Mouse (Mus musculus) ES-CJ7 (cell line): ENCODE results near the gene Opa1.

ENCODE experiments used
- DNase-seq: peaks from one replicate; pipeline ENCODE4 v3.0.0; 2011; ENCODE audit warnings: low read depth, low spot score

Gene Opa1

DNA sequence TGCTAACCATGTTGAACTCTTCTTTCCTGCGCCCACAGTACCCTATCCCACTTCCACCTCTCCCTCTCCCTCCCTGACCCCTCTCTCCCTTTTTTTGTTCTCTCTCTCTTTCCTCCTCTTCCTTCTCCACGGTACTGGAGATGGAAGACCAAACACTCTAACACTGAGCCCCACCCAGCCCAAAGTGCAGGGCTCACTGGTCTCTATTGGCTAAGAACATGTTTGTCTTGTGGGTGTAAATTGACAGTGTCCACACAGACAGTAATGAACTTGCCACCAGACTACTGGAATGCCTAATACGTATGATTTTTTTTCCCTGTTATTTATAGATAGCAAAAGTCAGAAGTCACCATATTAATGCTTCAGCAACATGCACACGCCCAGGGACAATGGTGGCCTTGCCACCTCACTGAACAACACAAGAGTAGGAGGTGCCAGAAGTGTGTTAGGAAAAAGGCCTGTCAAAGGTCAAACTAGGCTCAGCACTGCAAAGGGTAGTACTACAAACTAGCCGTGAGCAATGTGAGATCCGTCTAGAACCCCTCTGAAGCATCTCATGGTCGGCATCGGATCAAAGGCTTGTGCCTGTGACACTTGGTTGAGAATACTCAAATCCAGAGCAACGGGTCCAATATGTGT lies 77.2 kb downstream of the Opa1 start:
- no peak for DNase-seq

GRCm38 (mm10) chr16:29656901-29657300 lies 77.8 kb downstream of the Opa1 start:
- no peak for DNase-seq

DNA sequence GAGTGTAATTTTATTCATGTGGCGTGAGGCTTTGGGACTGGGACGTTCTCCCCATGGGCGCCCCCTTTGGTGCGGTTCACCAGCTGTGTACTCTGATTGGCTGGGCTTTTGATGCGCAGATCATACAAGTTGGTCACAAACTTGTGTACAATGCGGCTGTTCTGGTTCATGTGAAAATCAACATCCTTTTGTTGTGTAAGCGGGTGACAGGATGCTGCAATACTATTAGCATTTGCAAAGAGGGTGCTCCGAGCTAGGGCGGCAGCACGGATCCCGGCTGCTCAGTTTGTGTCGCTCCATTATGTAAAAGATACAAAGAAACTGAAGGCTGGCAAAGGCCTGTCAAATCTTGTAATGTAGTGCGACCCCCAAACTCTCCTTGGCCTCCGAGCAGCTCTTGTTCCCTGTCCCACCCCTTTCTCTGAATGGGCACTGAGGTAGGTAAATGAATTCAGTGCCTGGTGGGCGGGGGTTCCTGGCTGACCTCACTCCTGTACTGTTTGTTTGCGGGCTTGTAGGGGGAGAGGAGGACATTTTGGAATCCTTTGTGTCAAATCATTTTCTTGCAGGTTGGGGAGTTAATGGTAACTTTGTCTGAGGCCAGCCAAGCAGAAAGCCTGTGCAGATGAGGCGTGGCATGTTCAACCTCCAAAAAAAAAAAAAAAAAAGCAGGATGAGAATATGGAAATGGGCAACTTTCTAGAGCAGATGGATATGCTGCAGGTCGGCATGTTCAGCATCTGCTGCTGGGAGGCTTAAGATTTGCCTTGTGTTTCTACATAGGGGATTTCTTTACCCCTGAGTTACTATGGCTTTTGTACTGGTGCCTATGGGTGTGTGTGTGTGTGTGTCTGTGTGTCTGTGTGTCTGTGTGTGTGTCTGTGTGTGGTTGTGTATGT lies 78.8 kb downstream of the Opa1 start:
- DNase-seq: peak; percentile 91

- DNase-seq: no peak
Measured at GRCm38 (mm10) chr16:29659101-29659810, 80.1 kb downstream of the Opa1 start.

GRCm38 (mm10) chr16:29663042-29663758 lies 84.1 kb downstream of the Opa1 start:
- no peak for DNase-seq

GRCm38 (mm10) chr16:29664392-29664791 lies 85.3 kb downstream of the Opa1 start:
- DNase-seq: peak; percentile 60

DNA sequence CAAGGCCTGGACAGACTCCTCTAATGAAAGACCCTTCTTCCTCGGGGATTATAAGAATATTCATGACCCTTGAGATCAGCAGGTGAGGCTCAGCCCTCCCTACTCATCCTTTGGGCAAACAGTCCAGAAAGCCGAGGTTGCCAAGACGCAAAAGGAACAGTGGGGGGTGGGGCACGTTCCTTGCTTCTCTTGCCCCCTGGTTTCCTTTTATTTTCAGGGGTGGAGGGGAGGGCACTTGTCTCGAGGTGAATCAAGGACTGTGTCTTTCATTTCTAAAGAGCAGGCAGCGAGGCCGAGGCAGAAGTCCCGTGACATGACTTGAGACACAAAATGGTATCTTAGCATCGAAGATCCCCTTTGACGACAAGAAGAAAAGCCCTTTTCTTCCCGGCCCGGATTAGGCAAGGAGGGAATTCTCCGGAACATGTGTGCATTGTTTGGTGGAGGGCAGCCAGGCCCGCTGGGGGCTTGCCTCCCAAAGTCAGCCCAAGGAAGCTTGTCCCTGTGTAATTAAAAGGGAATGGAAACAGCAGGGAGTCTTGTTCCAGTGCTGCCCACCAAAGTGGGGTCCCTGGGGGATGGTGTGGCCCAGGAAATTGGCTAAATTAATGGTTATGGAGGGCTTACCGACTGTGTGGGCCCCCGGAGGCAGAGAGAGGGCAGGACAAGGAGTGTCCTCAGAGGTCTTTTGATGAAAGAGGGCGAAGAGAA lies 88.0 kb downstream of the Opa1 start:
- no peak for DNase-seq

DNA sequence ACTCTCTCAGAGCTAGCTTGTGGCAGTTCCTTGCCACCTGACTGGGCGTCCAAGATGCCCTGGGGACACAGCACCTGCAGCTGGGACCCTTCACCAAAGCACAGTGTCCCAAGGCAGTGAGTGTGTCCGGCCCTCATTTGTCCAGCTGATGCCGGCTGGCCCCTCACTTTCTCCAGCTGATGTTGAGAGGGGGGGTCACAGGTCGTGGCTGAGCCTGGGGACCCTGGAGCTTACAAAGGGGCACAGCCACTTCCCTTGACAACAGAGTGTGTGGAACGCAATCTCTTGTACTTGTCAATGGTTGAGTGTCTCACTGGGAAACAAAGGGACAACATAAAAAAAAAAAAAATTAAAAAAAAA lies 88.5 kb downstream of the Opa1 start:
- DNase-seq: no peak

GRCm38 (mm10) chr16:29668451-29668850 lies 89.3 kb downstream of the Opa1 start:
- DNase-seq: no peak

DNA sequence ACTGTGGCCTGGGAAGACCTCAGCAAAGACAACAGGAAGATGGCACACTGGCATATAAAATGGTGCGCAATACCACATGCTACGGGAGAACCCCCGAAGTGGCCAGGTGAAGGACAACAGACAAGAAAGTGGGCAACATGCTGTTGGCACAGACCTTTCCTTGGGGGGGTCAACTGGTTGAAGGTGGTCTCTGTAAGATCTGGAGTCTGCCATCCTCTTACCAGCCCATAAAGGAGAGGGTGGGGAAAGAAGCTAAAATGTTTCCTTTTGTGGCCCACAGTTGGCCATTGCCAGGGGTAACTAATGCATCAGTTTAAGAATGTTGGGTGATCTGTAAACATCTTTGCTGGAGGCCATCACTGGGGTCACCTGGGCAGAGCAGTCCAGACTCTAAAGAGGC lies 91.7 kb downstream of the Opa1 start:
- no peak for DNase-seq

DNA sequence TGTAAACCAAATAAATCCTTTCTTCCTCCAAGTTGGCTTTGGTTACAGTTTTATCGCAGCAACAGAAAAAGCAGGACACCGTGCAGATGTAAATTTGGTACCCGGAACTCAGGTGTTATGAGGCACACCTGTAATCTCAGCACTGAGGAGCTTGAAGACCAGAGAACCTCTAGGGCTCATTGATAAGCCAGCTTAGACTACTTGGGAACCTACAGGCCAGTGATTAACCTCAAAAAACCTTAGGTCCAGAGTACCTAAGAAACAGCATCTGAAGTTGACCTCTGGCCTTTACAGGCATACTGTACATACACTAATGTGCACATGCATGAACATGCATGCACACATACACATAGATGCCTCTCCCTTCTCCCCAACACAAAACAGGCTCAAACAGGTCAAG lies 94.1 kb downstream of the Opa1 start:
- DNase-seq: no peak

- DNase-seq: no peak
Measured at GRCm38 (mm10) chr16:29679607-29680006, 100.5 kb downstream of the Opa1 start.

DNA sequence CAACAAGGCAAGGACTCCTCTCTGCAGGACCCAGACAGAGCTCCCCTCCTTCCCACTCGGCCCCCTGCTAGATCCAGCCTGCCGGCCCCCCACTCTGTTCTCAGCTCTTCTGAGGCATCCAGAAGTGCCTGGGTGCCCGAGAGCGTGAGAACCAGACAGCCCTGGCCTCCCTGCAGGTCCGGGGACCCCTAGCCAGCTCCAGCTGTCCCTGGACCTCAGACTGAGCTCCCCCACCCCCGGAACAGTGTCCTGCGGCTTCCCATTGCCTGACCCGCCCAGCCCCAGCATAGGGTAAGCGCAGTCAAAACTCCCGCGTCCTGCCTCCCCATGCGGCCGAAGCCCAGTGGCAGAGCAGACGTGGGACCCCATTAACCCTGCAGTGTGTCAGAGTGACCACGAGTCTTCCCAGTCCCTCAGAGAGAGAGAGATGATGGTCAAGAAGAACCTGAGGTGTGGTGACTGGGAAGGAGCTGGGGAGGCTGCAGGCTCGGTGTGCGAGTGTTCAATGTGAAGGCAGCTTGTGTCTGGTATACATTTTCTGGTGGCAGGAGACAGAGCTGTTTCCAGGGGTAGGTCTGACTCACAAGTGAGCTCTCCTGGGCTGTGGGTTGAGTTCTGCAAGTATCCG lies 101.5 kb downstream of the Opa1 start:
- no peak for DNase-seq

DNA sequence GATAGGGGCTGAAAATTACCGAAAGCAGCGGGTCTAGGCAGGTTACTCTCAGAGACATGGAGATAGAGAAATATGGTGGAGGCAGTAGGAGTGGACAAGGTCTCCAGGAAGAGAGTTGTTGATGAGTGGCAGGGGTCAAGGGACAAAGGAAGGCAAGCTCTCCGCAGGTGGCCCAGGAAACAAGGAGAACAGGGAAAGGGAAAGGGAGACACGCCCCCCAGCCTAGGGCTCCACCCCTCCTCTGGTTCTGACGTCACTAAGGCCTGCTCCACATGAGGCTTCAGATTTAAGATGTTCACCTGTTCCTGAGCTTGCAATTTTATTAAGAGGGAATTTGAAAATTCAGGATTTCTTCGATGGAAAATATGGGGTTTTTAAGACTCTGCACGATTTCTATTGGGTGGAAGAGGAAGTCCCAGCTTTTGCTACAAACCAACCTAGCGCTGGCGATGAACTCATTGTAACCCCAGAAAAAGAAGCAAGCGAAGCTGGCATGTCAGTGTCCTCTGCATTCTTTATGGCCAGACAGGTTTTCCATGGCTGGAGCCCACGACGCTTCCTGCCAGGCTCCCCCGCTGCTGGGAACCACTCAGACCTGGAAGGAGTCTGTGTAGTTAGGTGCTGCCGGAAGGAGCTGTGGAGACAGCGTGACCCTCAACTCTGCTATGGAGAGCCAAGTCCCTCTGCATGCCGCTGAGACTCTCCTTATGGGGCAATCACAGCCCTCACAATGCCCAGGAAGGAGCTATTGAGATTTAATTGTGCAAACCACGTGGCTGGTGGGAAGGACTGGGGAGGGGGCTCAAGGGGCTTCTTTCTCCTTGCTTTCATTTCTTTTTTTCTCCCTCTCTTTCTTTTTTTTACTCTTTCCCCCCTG lies 103.7 kb downstream of the Opa1 start:
- peak; percentile 94 for DNase-seq

DNA sequence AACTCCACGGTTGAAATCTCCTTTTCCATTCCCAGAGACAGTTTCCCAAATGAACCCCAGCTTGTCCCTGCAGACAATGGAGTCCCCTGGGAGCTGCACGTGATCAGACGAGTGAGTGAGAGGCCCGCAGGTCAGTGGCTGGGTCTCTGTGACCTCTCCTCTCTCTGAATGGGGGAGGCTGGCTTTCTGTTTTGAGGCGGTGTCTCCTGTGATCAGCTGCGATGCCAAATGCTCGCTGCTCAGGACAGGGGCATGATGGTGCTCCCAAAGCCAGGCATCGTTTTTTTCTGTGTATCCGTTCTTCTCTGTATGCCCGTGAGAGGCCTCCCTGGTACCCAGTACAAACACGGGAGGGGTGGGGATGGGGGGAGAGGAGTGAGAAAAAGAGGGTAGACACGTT lies 104.4 kb downstream of the Opa1 start:
- peak; percentile 83 for DNase-seq

DNA sequence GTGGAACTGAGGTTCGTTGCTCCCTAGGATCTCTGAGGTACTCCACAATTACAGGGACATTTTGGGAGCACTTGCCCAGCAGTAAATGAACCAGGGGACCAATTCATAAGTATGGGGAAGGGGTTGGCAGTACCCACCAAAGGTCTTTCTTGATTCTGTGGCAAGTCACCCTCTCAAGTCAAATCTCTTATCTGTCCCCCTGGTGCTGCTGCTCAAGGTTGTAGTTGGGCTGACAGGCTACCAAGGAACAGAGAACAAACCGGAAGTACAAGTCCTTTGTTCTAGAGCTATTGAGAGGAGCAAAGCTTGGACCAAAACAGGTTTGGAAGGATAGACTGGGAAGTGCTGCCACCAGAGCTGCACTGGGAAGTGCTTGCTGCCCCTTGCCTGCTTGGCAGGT lies 105.0 kb downstream of the Opa1 start:
- DNase-seq: no peak

GRCm38 (mm10) chr16:29684641-29685040 lies 105.5 kb downstream of the Opa1 start:
- no peak for DNase-seq

DNA sequence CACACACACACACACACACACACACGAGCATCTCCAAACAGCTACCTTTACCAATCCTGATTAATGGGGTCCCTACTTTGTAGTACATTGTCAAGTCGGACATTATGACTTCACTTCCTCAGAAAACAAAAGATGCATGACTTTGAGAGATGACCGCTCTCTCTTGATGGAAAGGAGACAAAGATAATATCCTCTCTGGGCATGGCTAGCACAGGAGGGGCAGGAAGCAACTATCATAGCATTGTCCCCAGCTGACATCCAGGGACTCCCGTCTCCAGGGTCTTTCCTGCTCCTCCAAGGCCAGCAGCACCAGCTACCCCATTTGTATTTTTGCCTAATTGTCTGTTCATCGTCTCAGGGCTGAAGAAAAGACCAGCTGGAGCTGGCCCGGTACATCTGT lies 107.0 kb downstream of the Opa1 start:
- no peak for DNase-seq

DNA sequence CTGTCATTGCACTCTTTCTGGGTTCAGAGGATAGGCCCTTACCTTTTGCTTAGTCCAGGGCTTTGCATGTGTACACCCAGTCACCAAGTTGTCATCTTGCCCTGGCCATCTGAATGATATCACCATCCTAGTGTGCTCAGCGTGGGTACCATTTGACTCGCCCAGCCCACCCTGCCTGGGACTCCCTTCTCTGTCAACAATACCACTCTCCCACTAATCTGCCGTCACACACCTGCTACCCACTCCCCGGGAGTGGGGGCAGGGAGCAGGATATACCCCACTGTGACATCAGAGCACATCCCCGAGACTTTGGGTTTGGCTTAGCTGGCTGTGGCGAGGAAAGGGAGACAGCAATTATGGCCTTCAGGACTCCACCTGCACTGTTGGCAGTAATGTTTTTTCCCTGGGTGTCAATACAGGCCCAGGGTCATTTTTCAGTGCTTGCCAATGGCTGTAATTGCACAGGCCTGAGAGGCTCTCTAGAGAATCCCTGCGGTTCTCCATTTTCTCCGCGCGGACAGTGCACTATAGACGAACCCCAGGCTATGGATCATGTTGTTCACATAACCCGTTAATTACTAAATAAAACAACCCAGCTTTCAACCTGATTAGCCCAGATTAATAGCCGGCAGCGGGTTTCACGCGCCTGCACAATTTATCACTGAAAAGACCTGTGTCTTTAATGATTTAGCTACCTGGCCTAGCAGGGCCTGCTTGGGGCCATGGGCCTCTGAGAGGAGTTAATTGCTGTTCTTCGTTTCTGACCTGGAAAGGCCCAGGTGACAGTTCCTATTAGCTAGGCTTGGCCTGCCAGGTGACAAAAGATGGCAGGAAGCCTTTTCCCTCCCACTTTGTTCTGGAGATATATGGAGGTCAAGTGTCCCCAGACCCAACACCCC lies 109.1 kb downstream of the Opa1 start:
- DNase-seq: no peak
